Mouse (Mus musculus) thymus, adult 2 months (tissue): Measurements from ENCODE around the gene Calr.

ENCODE experiments used
- CTCF ChIP-seq: fragments of 200-500 bp; IDR thresholded peaks from 2 replicates; pipeline ENCODE4 v1.5.1; 2012; ENCODE audit warnings: mild to moderate bottlenecking, control low read depth, low read length, moderate library complexity, borderline replicate concordance; ENCODE audit not compliant: control insufficient read depth, poor library complexity, insufficient read depth; ENCODE audit errors: extremely low read depth
- POLR2A ChIP-seq: fragments of 200-500 bp; IDR thresholded peaks from 2 replicates; pipeline ENCODE4 v1.6.1; 2012; ENCODE audit warnings: mild to moderate bottlenecking, low read length, control low read depth, moderate library complexity; ENCODE audit not compliant: control insufficient read depth, poor library complexity, insufficient read depth; ENCODE audit errors: extremely low read depth

DNA sequence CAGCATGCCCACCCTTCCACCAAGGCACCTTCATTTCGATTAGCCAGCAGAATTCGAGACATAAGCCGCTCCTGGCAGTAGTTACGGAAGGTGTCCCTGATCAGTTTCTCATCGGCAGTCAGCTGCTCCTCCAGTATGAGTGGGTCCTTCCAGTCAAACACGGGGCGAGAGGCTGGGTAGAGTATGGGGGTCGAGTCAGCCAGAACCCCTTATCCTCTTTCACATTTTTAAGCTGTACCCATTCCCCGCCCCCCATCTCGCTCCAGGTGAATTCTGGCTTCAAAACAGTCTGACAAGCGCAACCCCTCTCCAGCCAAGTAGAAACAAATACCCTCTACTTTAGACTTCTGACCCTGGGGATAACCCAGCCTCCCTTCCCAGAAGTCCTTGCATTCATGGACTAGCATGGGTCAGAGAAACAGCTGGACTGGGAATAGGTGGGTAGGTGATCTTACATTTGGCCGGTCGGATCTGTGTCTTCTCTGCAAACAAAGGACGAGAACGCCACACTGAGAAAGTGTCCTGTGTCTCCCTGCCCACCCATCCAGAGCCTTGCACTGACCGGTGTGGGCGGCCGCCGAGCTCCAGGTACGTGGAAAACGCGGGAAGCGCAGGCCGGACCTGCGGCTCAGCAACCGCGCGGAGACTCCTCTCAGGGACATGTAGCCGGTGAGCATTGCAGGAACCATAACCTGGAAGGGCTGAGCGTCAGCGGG, 46.4 kb upstream of the Calr start:
- no peak for TF ChIP-seq CTCF
- no peak for TF ChIP-seq POLR2A
